Mouse (Mus musculus) lung, postnatal 4 days (tissue): ENCODE data around the gene Ttc17.
"Not testable (repeated sequence)": the region's sequence is repeated elsewhere in the genome, so short reads cannot be mapped to it uniquely, and the experiment has no call there.

Source experiments
- DNase-seq, 2 experiments: peaks; one replicate each; pipeline ENCODE4 v3.0.0; 2021

The Ttc17 gene

DNA sequence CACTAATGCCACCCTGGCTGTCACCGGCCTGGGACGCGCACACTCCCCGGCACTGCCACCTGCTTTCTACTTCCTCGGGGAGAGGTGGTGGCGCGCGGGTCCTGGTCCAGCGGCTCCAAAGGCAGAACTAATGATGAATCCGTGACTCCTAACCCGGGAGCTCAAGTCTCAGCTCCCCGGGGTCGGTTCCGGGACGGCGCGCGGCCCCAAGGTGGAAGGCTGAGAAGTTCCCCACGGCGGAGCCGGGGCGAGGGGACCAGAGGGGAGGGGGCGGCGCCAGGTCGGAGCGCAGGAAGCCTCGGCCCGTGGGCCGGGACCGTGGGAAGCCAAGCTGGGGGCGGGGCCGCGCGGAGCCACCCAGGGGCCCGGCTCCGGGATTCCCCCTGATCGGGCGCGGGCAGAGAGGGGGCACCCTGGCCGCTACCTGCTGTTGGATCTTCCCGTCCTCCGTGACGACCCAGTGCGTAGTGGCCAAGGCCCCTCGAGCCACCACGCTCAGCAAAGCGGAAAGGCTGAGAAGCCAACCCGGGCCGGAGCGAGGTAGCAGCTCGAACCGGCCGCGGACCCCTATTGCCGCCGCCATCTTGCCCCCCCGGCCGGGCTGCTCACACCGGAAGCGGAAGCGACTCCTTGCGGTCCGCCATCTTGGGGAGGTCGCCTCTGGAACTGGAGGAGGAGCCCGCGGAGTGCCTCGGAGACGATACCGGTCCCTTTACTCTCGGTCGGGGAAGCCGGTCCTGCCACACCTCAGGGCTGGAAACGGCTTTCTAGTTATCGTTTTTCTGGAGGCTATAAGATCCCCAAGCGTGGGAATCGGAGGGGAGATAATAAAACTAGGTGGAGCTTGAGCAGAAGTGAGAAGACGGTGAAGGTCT, at the start of gene Ttc17:
TSS of gene Ttc17 (minus strand) at position 607 of the 875 bp plus-strand sequence.
- DNase-seq = peak; percentile 93

DNA sequence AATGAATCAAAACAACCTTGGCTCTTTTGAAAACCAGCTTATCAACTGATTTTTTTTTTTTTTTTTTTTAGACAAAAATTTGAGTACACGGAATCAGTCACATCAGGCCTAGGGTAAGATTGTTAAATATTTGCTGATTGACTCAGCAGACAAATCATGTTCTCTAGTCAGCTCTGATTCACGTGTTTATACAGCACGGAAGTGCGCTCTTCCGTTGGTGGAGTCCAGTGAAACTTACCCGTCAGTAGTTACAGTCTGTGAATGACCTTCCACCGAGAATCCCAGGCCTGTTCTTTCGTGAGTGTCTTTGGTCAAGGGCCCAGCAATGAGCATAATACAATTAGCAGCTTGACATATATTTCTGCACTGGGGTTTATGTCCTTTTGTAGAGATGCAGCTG, 43.2 kb upstream of the Ttc17 start:
- no peak for DNase-seq

DNA sequence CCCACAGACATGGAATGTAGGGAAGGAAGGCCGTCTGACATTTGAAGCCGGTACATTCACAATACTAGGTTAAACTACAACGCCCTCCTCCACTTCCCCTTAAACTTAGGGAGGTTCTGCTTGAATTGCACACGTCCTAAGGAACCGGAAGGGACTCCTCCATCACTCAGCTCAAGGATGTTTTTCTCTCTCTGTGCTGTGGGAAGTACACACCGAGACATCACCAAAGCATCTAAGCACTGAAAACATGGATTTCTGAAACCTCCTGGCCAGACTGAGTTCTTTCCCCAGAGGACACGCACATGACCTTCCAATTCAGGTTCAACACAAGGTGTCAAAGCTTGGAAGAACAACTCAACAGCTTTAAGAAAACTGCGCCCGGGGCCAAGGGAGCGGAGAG, 30.5 kb upstream of the Ttc17 start:
- peak in 1 of 2 experiments; percentile 27 for DNase-seq

DNA sequence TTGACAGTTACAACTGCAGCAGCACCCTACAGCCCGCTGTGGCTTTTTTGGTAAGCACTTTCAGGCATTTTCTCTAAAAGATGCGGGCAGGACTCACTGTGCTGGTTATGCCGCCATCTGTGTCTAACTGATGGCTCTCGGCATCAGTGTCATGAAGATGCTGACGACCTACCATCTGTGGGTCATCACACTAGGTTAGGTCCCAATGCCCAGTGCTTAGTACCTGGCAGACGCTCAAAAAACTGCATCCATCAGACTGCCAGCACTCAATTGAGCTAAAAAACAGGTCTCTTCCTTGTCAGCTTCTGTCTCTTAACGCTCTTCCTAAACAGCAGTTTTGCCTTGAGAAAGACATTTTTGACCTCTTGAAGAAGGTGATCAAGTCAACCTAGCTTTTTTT, 29.0 kb upstream of the Ttc17 start:
- no peak for DNase-seq

DNA sequence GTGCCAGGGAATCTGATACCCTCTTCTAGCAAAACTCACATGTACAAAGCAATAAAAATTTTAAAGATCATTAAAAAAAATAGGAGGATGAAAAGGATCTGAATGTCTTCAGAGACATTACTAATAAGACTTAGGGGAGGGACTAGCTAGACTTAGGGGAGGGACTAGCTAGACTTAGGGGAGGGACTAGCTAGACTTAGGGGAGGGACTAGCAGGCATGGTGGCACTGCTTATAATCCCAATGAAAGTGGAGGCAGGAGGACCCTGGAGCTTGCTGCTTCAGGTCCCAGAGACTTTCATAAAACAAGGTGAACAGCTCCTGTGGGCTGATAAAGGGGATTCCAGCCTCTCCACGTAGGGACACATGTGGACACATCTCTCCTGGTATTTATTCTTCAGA, 28.3 kb upstream of the Ttc17 start:
- no peak for DNase-seq

DNA sequence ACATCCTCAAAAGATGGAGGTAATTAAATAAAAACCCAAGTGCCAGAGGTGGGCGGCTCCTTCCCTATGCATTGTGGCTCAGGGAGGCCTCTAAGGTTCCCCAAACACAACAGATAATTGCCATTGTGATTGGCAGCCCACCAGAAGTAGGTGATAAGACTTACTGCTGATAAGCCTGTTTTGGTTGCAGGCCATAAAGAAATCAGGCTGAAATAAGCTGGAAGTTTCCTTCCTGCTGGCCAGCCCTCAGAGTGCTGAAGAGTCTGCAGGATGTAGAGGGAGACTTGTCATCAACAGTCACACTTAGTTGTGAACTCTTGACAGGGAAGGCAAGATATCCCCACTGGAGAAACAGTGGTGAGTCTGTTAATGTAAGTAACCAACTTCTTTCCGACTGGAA, 25.7 kb upstream of the Ttc17 start:
- no peak for DNase-seq

DNA sequence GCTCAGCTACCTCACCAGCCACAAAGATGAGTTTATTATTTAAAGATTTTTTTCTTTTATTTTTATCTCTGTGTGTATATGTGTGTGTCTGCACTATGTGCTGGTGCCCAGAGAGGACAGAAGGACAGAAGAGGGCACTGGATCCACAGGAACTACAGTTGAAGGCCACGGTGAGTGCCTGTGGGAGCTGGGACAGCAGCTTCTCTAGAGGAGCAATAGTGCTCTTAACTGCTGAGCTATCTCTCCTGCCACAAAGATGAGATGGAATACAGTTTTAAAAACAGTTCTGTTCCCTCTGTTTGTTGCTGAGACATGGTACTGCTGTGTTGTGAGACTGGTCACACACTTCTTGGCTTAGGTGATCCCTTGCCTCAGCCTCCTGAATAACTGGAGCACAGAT, 22.0 kb upstream of the Ttc17 start:
- DNase-seq = no peak

DNA sequence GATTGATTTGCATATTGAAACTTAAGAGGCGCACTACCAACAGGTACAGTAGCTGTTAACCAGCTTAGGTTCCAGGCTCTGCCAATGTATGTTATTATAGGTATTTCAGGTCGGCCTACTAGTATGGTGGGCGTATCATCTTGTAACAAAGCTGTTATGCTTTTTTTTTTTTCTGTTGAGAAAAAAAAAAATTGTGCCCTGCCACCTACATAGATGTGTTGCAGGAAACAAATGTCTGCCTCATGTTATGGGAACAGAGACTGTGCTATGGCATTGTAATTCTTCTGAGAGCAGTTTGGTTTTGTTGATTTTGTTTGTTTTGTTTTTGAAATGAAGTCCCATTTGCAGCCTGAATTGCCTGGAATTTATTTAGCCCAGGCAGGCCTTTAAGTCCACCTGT, 952 bp upstream of the Ttc17 start:
- DNase-seq = no peak

DNA sequence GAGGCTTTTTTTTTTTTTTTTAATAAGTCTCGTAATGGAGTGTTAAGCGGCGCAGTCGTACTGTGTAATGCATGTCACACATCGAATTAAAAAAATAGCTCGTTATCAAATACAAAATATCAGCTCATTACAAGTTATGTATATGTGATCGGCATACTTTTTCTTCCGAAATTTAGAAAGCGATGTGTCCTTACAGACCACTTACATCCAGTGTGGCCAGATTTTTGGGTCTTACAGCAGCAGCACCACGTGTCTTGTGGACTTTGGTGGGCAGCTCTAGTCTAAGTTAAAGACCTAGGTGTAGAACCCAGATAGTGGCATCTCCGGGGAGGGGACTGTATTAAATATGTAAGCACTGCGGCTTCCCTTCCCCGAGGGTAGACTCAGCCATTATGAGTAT, 532 bp upstream of the Ttc17 start:
- no peak for DNase-seq

DNA sequence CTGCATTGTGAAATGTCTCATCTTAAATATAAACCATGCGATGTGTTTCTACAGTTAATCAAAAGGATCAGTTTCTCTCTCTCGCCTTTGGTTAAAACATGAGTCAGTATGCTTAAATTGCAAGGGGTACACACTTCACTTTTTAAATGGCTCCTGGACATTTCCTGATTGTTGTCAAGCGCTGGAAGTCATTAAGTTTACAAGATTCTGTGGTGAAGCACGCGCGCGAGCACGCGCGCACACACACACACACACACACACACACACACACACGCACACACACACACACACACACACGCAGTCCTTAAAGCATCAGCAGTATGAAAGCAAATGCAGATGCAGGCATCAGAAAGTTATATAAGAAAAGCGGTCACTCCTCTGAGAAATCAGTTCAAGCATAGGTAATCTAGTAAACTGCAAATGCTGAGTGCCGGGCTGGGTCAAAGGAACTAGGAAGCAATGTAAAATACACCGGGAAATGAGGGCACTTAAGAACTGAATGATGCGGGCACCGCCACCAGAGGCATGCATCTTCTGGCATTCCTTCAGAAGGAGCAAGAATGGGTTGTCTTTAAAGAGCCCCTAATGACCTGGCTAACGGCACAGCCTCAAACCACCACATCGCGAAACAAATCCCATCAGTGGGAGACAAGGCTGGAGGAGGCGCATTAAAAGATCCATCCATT, 949 bp downstream of the Ttc17 start:
- DNase-seq = peak in 1 of 2 experiments; percentile 16

DNA sequence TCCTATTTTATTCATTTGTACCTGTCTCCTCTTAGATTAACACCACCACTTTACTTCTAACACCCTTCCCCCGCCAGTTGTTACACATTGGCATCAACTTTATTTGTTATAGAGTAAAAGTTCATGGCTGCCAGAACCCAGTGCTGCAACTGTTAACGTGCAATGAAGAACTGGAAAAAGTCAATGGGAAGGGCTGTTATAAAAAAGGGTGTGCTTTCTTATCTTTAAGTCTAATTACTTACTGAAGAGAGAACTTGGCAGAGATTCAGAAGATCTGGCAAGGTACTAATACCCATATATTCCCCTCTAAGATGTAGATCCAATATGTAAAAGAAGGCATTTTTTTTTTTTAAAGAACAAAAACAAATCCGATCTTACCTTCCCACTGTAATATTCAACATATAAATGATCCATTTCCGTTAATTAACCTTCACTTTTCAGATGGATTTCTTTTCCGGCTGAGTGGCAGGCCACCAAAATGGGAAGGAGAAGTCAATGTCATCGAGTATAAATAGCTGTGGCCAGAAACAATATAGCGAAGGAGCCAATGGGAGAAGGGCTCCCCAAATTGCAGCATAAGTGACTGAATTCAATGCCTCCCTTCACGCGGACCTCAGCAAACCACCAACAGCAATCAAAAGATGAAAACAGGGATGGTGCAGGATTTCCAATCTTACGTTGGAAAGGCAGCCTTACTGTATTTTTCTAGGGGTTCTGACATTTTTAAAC, 1.8 kb downstream of the Ttc17 start:
- DNase-seq = no peak

DNA sequence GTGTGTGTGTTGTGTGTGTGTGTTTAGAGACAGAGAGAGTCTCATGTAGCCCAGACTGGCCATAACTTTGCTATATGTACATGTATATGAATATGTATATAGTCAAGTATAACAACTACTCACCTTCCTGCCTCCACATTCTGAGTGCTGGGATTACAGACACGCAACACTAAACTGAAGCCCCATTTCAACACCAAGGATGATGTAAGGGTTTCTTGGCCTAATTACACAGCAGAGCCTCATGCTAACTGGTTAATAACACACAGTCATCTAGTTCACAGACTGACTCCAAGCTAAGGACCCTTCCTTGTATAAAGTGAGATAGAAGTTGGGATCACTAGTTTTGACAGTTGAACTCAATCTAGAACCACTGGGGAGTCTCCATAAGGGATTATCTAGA, 3.9 kb downstream of the Ttc17 start:
- no peak for DNase-seq

DNA sequence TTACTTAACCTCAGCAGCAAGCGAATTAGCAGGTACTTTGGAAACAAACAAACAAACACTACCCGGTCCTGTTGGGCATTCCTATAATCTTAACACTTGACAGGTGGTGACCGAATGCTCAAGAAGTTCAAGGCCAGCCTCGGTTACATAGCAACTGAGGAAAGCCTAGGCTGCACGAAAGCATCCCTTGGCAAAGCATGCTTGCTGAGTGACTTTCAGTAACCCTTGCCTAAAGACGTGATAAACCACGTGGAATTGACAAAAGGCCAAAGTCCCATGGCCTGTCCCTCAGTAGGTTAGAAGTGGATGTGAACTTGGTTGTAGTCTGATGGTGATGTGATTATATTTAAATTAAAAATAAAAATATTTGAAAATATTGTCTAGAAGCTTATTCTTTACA, 4.4 kb downstream of the Ttc17 start:
- no peak for DNase-seq

DNA sequence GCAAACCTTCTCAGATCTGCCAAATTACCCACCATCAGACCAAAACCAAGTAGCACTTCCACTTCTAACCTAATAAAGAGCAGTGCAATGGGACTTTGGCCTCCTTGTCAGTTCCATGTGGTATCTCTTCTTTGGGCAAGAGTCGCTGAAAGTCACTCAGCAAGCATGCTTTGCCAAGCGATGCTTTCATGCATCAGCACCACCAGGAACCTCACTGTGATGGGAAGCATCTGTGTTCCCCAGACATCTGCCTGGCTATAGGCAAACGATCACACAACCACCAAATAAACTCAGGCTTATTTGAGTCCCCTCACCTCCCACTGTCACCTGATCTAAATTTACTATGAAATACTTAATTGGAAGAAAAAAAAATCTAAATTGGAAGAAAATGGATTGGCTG, 5.5 kb downstream of the Ttc17 start:
- DNase-seq = no peak

DNA sequence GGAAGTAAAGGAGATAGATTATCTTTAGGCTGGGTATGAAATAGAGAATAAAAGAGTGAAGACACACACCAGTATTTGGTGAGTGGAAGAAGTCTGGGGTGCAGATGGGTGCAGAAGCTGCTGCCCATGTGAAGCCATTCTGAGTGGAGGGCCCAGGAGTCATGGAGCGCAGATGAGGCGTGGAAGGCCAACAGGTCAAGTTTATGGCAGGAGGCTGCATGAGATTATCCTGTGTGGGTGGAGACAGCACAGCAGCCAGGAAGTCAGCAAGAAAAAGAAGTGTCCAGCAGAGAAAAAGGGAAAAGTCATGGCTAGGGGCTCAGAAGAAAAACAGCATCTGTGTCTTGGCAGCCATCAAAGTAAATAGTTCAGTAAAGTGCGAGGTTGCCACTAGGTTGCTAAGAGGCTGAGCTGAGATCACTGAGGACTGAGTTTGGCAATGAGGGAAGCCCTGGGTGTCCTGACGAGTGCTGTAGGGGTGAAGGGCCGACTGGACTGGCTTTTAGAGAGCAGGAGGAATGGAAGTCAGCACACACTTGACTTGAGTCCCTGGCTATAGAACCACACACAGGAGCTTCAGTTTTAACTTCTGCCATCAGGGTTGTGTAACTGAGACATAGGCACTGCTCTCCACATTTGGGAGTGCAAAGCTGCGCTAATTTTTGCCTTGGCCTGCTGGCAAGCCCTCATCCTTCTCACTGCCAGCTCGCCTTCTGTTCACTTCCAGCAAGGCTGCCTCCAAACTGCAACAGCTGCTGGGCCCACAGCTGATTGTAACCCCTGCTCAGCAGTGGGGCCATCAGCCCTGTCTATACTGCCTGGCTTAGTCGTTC, 8.1 kb downstream of the Ttc17 start:
- DNase-seq = peak; percentile 25 to 61

DNA sequence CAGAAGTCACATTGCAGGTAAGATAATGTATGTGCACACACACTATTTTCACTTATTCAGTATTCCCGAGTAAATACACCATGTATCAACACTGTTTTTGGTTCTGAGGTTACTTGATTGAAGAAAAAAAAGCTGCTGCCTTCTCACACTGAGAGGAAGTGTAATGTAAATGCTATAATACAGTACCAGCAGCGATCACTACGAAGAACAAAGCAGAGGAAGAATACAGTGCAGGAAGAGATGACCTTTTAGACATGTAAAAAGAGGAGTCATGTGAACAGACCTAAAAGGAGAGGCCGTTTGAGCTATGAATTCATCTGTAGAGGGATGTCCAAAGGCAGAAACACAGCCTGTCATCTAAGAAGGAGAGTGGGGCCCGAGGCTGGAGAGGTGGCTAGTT, 9.0 kb downstream of the Ttc17 start:
- DNase-seq = no peak

DNA sequence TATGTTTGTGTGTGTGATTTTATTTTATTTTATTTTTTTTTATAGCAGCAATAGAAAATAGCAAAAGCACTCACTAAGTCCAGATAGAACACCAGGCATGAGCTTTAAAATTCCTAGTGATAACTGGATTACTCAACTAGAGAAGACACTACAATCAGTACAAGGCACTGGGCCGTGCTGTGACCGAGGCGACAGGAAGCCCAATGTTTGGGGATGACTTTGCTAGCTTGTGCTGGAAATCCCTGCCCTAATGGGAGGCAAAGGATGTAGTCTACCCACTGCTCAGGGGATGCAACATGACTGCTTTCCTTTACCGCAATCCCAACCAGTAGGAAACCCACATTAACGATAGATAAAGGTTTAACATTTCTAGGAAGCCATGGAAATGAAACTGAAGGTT, 10.2 kb downstream of the Ttc17 start:
- no peak for DNase-seq

DNA sequence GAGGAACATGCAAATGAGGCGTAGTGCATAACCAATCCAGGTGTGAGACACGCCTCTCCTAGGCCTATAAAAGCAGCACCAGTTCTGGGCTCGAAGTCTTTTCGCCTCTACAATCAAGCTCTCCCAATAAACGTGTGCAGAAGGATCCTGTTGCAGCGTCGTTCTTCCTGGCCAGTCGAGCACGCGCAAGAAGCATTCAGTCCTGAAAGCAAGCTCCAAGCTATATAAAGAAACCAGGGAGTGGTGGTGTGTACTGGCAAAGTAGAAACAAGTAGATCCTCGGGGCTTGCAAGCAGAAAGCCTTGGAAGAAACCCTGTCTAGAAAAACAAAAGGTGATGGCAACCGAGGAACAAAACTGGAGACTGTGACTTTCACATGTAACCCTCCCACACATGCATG, 15.4 kb downstream of the Ttc17 start:
- not testable (repeated sequence) for DNase-seq

DNA sequence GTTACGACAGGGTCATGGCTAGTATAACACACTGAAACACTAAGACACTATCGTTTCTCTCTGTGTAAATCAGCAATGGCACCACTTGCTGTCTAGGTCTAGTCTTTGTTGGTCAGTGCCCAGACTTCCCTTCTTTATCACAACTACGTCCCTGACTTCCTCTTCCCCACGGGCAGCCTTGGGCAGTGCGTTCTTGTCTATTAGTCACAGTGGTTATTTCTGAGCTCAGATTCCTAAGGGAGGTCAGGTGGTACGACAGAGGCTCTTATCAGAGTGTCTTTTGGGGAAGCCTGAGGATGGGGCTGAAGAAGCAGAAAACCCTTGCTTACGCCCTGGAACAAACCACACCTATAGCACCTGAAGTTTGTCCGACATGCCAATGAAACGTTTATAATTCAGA, 17.5 kb downstream of the Ttc17 start:
- no peak for DNase-seq

DNA sequence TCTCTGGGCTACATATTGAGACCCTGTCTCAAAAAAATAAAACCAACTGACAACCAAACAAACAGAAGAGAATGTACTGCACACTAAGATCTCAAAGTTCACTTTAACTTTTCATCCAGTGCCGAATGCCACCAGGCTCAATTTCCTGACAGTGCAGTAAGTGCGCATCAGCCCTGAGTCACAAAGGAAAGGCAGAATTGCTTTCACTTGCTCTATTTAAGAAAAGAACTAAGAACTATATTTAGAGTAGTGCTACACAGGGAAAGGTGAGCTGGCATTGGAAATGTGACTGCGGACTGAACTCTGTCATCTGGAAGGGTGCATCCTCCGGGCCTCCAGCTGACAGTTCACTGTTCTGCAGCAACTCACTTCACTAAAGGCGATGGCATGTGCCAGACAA, 18.6 kb downstream of the Ttc17 start:
- DNase-seq = no peak

DNA sequence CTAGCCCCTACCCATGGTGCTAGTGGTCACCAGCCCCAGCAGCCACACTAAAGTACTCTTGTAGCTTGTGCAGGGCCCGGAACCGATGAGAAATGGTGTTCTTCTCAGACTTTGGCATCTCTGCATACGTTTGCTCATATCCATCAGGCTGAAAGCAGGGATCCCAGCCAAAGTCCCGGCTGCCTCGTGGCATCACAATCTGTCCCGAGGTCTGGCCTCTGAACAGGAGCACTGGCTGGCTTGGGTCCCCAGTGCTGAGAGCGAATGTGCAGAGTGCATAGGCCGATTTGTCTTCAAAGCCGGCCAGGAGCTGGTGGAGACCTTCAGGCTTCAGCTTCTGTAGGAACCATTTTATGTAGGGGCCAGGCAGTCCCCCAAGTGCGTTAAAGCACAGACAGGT, 22.0 kb downstream of the Ttc17 start:
- DNase-seq = not testable (repeated sequence)

DNA sequence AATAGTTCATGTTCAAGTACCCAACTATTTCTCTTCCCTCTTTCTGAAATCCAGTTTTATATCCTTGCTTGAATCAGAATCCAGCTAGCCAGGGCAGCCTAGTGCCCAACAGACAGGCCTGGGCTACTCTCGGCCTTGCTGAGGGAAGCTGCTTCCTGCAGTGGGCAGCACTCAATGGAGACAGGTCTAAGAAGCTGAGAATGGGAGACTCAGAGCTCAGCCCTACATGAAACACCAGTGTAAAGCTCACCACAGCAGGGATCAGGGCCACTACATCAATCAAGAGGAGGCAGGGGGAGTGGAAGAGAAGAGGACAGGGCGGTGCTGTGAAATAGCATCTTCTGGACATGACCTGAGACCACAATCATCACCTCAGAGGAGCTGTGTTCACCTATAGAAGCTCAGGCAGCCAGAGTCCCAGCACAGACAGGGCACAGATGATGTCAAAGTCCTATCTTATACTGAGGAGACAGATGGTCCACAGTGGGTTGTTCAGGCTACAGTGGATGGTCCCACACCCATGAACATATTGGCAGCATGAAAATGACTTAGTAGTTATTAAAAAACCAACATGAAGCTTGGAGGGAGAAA, 25.3 kb downstream of the Ttc17 start:
- no peak for DNase-seq
